Mouse (Mus musculus) forebrain, embryonic 13.5 days (tissue): ENCODE results near the gene Dact3. TPM values are rescaled to one million over a fixed set of nuclear protein-coding genes. Genes with fewer than 3 reads are reported as not detected.

ENCODE experiments used
- ATAC-seq: fragments of 200-750 bp; cut with Nextera tagmentation; 2 replicates; pipeline ENCODE4 v1.8.0; 2017
- H3K27ac ChIP-seq: fragments of 300-500 bp; sonication (generic); 2 replicates; pipeline ENCODE4 v1.5.1; 2015; ENCODE audit warnings: inconsistent platforms, mild to moderate bottlenecking, moderate library complexity
- H3K27me3 ChIP-seq: fragments of 300-500 bp; sonication (generic); 2 replicates; pipeline ENCODE4 v1.6.1; 2015; ENCODE audit warnings: mild to moderate bottlenecking, inconsistent platforms
- H3K36me3 ChIP-seq: fragments of 300-500 bp; sonication (generic); 2 replicates; pipeline ENCODE4 v1.6.1; 2015; ENCODE audit warnings: mild to moderate bottlenecking, inconsistent platforms; ENCODE audit not compliant: poor library complexity, severe bottlenecking
- H3K4me1 ChIP-seq: fragments of 300-500 bp; sonication (generic); 2 replicates; pipeline ENCODE4 v1.6.1; 2015; ENCODE audit warnings: inconsistent platforms
- H3K4me2 ChIP-seq: fragments of 300-500 bp; sonication (generic); 2 replicates; pipeline ENCODE4 v1.6.1; 2015; ENCODE audit warnings: inconsistent platforms, mild to moderate bottlenecking, moderate library complexity
- H3K4me3 ChIP-seq: fragments of 300-500 bp; sonication (generic); 2 replicates; pipeline ENCODE4 v1.5.1; 2015; ENCODE audit warnings: mild to moderate bottlenecking, inconsistent platforms
- H3K9ac ChIP-seq: fragments of 300-500 bp; sonication (generic); 2 replicates; pipeline ENCODE4 v1.6.1; 2015; ENCODE audit warnings: mild to moderate bottlenecking, inconsistent platforms
- H3K9me3 ChIP-seq: fragments of 300-500 bp; sonication (generic); replicated peaks from 2 replicates; pipeline ENCODE4 v1.6.1; 2016; ENCODE audit warnings: inconsistent platforms
- WGBS: fragments of 180-500 bp; shearing (Covaris S2); methylation state at CpG from one replicate; pipeline ENCODE4 v1.1.7; 2015; 5-methylcytosine and 5-hydroxymethylcytosine counted together
- polyA plus RNA-seq: library from polyadenylated mRNA; unstranded; fragments of >200 nt; fragmentation: Nextera tagmentation; extraction: Ambion mirVana; gene quantifications from 2 replicates; pipeline ENCODE4 v1.2.1, GENCODE M21; 2015

Gene Dact3
- polyA plus RNA-seq, 1 experiment from 2014 or later: 2.3 TPM

GRCm38 (mm10) chr7:16895511-16895910, 20.4 kb downstream of the Dact3 start:
- peaks cover 25% of the 10 kb centered on the region for H3K27me3 ChIP-seq
- no peaks in the 10 kb centered on the region for H3K9me3 ChIP-seq
- ATAC-seq: no peak
- H3K4me2 ChIP-seq: peak overlapping the region; percentile 59
- H3K36me3 ChIP-seq: no peaks in the 10 kb centered on the region
- H3K4me3 ChIP-seq: peak overlapping the region; percentile 27; the same call in 1 of the 2 replicates
- H3K4me1 ChIP-seq: peaks cover 45% of the 10 kb centered on the region
- H3K9ac ChIP-seq: 0 out of 2 replicates have a peak overlapping the region, but pooled peaks have one; percentile 43
- 28% methylated on average over 10 of the region's 10 CpGs for WGBS
- no peak overlapping the region for H3K27ac ChIP-seq

GRCm38 (mm10) chr7:16900526-16900925, 25.4 kb downstream of the Dact3 start:
- ATAC-seq: no peak
- H3K9me3 ChIP-seq: no peaks in the 10 kb centered on the region
- 16% methylated on average over 5 of the region's 5 CpGs for WGBS
- no peak overlapping the region for H3K9ac ChIP-seq
- peaks cover 6% of the 10 kb centered on the region for H3K4me1 ChIP-seq
- H3K36me3 ChIP-seq: no peaks in the 10 kb centered on the region
- H3K4me3 ChIP-seq: no peak overlapping the region
- no peak overlapping the region for H3K4me2 ChIP-seq
- no peak overlapping the region for H3K27ac ChIP-seq
- H3K27me3 ChIP-seq: no peaks in the 10 kb centered on the region; the same call in 1 of the 2 replicates

GRCm38 (mm10) chr7:16903439-16903955, 28.4 kb downstream of the Dact3 start:
- no peaks in the 10 kb centered on the region for H3K9me3 ChIP-seq
- ATAC-seq: no peak
- 69% methylated on average over 2 of the region's 2 CpGs for WGBS

GRCm38 (mm10) chr7:16904120-16904675, 29.1 kb downstream of the Dact3 start:
- H3K9me3 ChIP-seq: no peaks in the 10 kb centered on the region
- H3K4me1 ChIP-seq: peaks cover 8% of the 10 kb centered on the region
- H3K27me3 ChIP-seq: no peaks in the 10 kb centered on the region; the same call in 1 of the 2 replicates
- no peak for ATAC-seq
- no peak overlapping the region for H3K4me2 ChIP-seq
- H3K27ac ChIP-seq: no peak overlapping the region
- H3K9ac ChIP-seq: no peak overlapping the region
- H3K36me3 ChIP-seq: no peaks in the 10 kb centered on the region
- 62% methylated on average over 9 of the region's 10 CpGs for WGBS
- no peak overlapping the region for H3K4me3 ChIP-seq

More at GRCm38 (mm10) chr7:16903439-16903955, 28.4 kb downstream of the Dact3 start:
- H3K4me3 ChIP-seq: no peak overlapping the region
- no peak overlapping the region for H3K27ac ChIP-seq
- no peak overlapping the region for H3K9ac ChIP-seq
- no peak overlapping the region for H3K4me2 ChIP-seq
- H3K36me3 ChIP-seq: no peaks in the 10 kb centered on the region
- no peaks in the 10 kb centered on the region; the same call in 1 of the 2 replicates for H3K27me3 ChIP-seq
- H3K4me1 ChIP-seq: peaks cover 8% of the 10 kb centered on the region

GRCm38 (mm10) chr7:16905491-16906021, 30.4 kb downstream of the Dact3 start:
- Histone ChIP-seq H3K27ac (no peak overlapping the region), H3K9ac (no peak overlapping the region), H3K9me3 (no peaks in the 10 kb centered on the region), H3K27me3 (no peaks in the 10 kb centered on the region; the same call in 1 of the 2 replicates), H3K4me1 (peaks cover 5% of the 10 kb centered on the region), H3K4me2 (no peak overlapping the region), H3K4me3 (no peak overlapping the region), H3K36me3 (no peaks in the 10 kb centered on the region)
- WGBS: 67% methylated on average over 9 of the region's 9 CpGs
- ATAC-seq: no peak

GRCm38 (mm10) chr7:16906281-16906680, 31.2 kb downstream of the Dact3 start, which contains the start of gene Ptgir:
Gene Ptgir, plus strand, starts transcription at chr7:16906490.
- Histone ChIP-seq H3K27me3 (no peaks in the 10 kb centered on the region; the same call in 1 of the 2 replicates), H3K27ac (no peak within 1 kb of the TSS), H3K4me1 (peaks cover 3% of the 10 kb centered on the region; the same call in 1 of the 2 replicates), H3K4me2 (no peak within 1 kb of the TSS), H3K9ac (no peak within 1 kb of the TSS), H3K36me3 (no peaks in the 10 kb centered on the region), H3K9me3 (no peaks in the 10 kb centered on the region), H3K4me3 (no peak within 1 kb of the TSS)
- ATAC-seq: no peak
- WGBS: 18% methylated on average over 5 of the region's 6 CpGs

- no peaks in the 10 kb centered on the region; the same call in 1 of the 2 replicates for H3K27me3 ChIP-seq
- no peak for ATAC-seq
- no peak overlapping the region for H3K4me3 ChIP-seq
- H3K4me1 ChIP-seq: peaks cover 3% of the 10 kb centered on the region; the same call in 1 of the 2 replicates
- H3K9ac ChIP-seq: no peak overlapping the region
- WGBS: 94% methylated on average over 41 of the region's 41 CpGs
- no peak overlapping the region for H3K27ac ChIP-seq
- no peaks in the 10 kb centered on the region for H3K9me3 ChIP-seq
- H3K36me3 ChIP-seq: no peaks in the 10 kb centered on the region
- H3K4me2 ChIP-seq: no peak overlapping the region
Measured at GRCm38 (mm10) chr7:16906889-16907559, 31.9 kb downstream of the Dact3 start.

GRCm38 (mm10) chr7:16907842-16908241, 32.7 kb downstream of the Dact3 start:
- no peak for ATAC-seq
- H3K36me3 ChIP-seq: no peaks in the 10 kb centered on the region
- H3K4me2 ChIP-seq: no peak overlapping the region
- no peaks in the 10 kb centered on the region for H3K27me3 ChIP-seq
- H3K9me3 ChIP-seq: no peaks in the 10 kb centered on the region
- H3K4me1 ChIP-seq: peaks cover 3% of the 10 kb centered on the region; the same call in 1 of the 2 replicates
- no peak overlapping the region for H3K4me3 ChIP-seq
- H3K27ac ChIP-seq: no peak overlapping the region
- WGBS: 74% methylated on average over 7 of the region's 7 CpGs
- no peak overlapping the region for H3K9ac ChIP-seq

- Histone ChIP-seq H3K9me3 (no peaks in the 10 kb centered on the region), H3K9ac (no peak overlapping the region), H3K27me3 (no peaks in the 10 kb centered on the region), H3K4me1 (peaks cover 3% of the 10 kb centered on the region; the same call in 1 of the 2 replicates), H3K4me2 (no peak overlapping the region), H3K36me3 (no peaks in the 10 kb centered on the region), H3K27ac (no peak overlapping the region), H3K4me3 (no peak overlapping the region)
- ATAC-seq: no peak
- 53% methylated on average over 11 of the region's 11 CpGs for WGBS
Measured at GRCm38 (mm10) chr7:16908367-16908766, 33.2 kb downstream of the Dact3 start.

GRCm38 (mm10) chr7:16908859-16909258, 33.7 kb downstream of the Dact3 start:
- Histone ChIP-seq H3K4me3 (no peak overlapping the region), H3K4me1 (peaks cover 3% of the 10 kb centered on the region; the same call in 1 of the 2 replicates), H3K4me2 (no peak overlapping the region), H3K27ac (no peak overlapping the region), H3K27me3 (no peaks in the 10 kb centered on the region), H3K9me3 (no peaks in the 10 kb centered on the region), H3K9ac (peak overlapping the region; percentile 10), H3K36me3 (0 out of 2 replicates have a peak, but pooled peaks cover under 1% of the 10 kb centered on the region)
- WGBS: 73% methylated on average over 11 of the region's 11 CpGs
- ATAC-seq: no peak

- no peak for ATAC-seq
- 66% methylated on average over 10 of the region's 10 CpGs for WGBS
Measured at GRCm38 (mm10) chr7:16909909-16910308, 34.8 kb downstream of the Dact3 start.

GRCm38 (mm10) chr7:16911904-16912303, 36.8 kb downstream of the Dact3 start:
- no peaks in the 10 kb centered on the region for H3K4me1 ChIP-seq
- no peak overlapping the region for H3K4me3 ChIP-seq
- H3K4me2 ChIP-seq: no peak overlapping the region
- H3K9me3 ChIP-seq: no peaks in the 10 kb centered on the region
- no peaks in the 10 kb centered on the region for H3K27me3 ChIP-seq
- peaks cover 31% of the 10 kb centered on the region for H3K36me3 ChIP-seq
- 95% methylated on average over 3 of the region's 3 CpGs for WGBS
- H3K9ac ChIP-seq: no peak overlapping the region
- ATAC-seq: no peak
- H3K27ac ChIP-seq: no peak overlapping the region

More at GRCm38 (mm10) chr7:16909909-16910308, 34.8 kb downstream of the Dact3 start:
- H3K9me3 ChIP-seq: no peaks in the 10 kb centered on the region
- H3K36me3 ChIP-seq: peaks cover 11% of the 10 kb centered on the region
- no peak overlapping the region for H3K9ac ChIP-seq
- no peak overlapping the region for H3K4me3 ChIP-seq
- H3K4me2 ChIP-seq: no peak overlapping the region
- no peaks in the 10 kb centered on the region for H3K27me3 ChIP-seq
- H3K27ac ChIP-seq: no peak overlapping the region
- H3K4me1 ChIP-seq: peaks cover 3% of the 10 kb centered on the region; the same call in 1 of the 2 replicates
